Mouse (Mus musculus): ENCODE measurements around the gene Tox3. TPM values are rescaled to one million over a fixed set of nuclear protein-coding genes. Genes with fewer than 3 reads are reported as not detected.

Gene Tox3
- polyA plus RNA-seq, 1 experiment from 2014 or later, result 11.2 TPM

DNA sequence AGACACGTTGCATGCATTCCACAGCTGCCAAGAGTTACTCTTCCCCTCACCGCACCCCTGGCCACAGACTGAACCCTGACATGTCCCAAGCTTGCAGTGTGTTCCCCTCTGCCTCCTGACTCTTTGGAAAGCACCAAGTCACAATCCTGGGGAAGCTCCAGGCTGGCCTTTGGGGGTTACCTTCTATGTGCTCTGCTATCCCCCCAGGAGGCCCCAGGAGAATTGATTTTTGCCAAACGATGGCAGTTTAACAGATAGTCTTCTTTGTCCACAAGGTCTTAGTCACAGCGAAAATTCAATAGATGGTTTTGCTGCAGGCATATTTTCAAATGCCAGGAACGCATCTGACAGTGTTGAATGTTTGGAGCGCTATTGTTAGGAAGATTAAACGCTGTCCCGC is 115.6 kb downstream of the Tox3 start:
- no peak overlapping the region for H3K4me3 ChIP-seq (ENCODE audit: low read length)
- WGBS, result 30% methylated on average over 8 of the region's 8 CpGs
- H3K27ac ChIP-seq (ENCODE audit: low read depth, low read length), result no peak overlapping the region
- H3K4me1 ChIP-seq (ENCODE audit: control insufficient read depth, insufficient read depth, low read depth, low read length), result no peaks in the 10 kb centered on the region
- H3K9ac ChIP-seq (ENCODE audit: low read depth, low read length), result no peak overlapping the region
- H3K9me3 ChIP-seq (ENCODE audit: control insufficient read depth, low read length), result no peaks in the 10 kb centered on the region
- no peaks in the 10 kb centered on the region; the same call in 1 of the 2 replicates for H3K27me3 ChIP-seq (replicated peaks; ENCODE audit: control insufficient read depth, insufficient read depth, low read length)
- ATAC-seq, result no peak
- H3K4me2 ChIP-seq (ENCODE audit: low read length), result no peak overlapping the region
- no peaks in the 10 kb centered on the region for H3K36me3 ChIP-seq (ENCODE audit: control insufficient read depth, insufficient read depth, low read length)

DNA sequence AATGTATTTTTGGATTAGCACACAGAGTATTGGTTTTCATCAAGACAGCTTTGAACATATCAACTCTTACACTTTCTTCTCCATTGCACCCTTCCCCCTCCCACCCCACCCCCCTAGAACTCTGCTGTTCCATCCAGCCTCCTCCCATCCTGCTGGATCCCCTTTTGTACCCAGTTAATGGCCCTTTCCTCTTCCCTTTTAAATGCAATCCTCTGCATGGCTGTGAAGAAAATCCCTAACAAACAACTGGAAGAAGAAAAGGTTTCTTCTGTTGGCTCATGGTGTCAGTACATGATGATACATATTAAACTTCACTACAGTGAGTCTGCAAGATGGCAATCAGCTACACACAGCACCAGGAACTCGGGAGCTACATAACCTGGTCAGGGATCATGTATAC is 124.0 kb downstream of the Tox3 start:
- H3K27me3 ChIP-seq (replicated peaks; ENCODE audit: control insufficient read depth, insufficient read depth, low read length), result no peaks in the 10 kb centered on the region
- no peak overlapping the region for H3K27ac ChIP-seq (ENCODE audit: low read depth, low read length)
- H3K4me3 ChIP-seq (ENCODE audit: low read length), result no peak overlapping the region
- WGBS, result 69% methylated on average over 1 of the region's 1 CpGs
- H3K4me1 ChIP-seq (ENCODE audit: control insufficient read depth, insufficient read depth, low read depth, low read length), result no peaks in the 10 kb centered on the region
- no peak overlapping the region for H3K4me2 ChIP-seq (ENCODE audit: low read length)
- no peaks in the 10 kb centered on the region for H3K36me3 ChIP-seq (ENCODE audit: control insufficient read depth, insufficient read depth, low read length)
- H3K9me3 ChIP-seq (ENCODE audit: control insufficient read depth, low read length), result no peaks in the 10 kb centered on the region
- H3K9ac ChIP-seq (ENCODE audit: low read depth, low read length), result no peak overlapping the region
- no peak for ATAC-seq

DNA sequence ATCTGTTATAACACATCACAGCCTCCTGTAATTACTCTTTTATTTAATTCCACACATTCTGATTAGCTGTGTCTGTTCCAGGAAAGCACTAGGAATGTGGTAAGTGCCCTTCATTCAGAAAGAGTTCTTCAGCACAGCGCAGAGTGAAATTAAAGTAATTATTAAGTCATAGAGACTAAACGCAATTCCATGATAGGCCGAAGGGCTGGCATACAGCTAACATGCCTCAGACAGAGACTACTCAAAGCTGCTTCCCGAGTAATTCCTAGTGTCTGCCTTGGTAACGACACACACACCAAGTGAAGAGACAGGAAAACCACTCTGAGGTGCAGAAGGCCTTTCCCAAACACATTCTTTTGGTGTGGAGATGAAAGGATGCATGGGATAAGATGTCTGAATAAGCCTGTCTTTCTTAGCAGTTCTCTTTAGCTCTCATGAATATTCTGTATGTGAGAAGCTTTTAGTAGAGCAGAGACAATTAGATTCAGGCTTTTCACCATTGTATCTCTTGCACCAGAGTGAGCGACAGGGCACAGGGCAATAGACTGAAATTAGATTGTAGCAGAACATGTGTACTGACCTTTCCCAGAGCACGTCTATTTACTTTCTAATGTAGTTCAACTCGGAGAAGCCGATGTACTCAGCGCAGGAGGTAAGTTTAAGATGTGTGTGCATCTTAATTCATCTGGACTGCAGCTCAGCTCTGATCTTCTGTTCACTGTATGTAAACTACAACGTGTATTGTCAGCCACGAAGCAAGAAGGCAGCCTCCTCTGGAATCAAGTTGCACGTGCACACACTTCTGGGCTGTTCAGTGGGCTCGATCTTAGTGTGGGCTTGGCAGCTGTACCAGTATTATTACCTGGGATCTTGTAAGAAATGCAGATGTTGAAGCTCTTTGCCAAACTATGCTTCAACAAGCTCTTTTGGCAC is 138.8 kb downstream of the Tox3 start:
- WGBS, result 25% methylated on average over 14 of the region's 14 CpGs
- Histone ChIP-seq H3K27ac (ENCODE audit: low read depth, low read length) (no peak overlapping the region), H3K9ac (ENCODE audit: low read depth, low read length) (no peak overlapping the region), H3K36me3 (ENCODE audit: control insufficient read depth, insufficient read depth, low read length) (no peaks in the 10 kb centered on the region), H3K4me2 (ENCODE audit: low read length) (no peak overlapping the region), H3K27me3 (replicated peaks; ENCODE audit: control insufficient read depth, insufficient read depth, low read length) (no peaks in the 10 kb centered on the region), H3K9me3 (ENCODE audit: control insufficient read depth, low read length) (no peaks in the 10 kb centered on the region), H3K4me3 (ENCODE audit: low read length) (no peak overlapping the region), H3K4me1 (ENCODE audit: control insufficient read depth, insufficient read depth, low read depth, low read length) (peaks cover 5% of the 10 kb centered on the region)
- no peak for ATAC-seq
